Mouse (Mus musculus) kidney, embryonic 16.5 days (tissue): ENCODE measurements around the gene Krt18. TPM values are rescaled to one million over a fixed set of nuclear protein-coding genes. Genes with fewer than 3 reads are reported as not detected.

ENCODE experiments used
- ATAC-seq: fragments of 200-750 bp; cut with Nextera tagmentation; 2 replicates; pipeline ENCODE4 v1.8.0; 2017; ENCODE audit warnings: moderate TSS enrichment; ENCODE audit not compliant: low FRiP score, low TSS enrichment
- H3K27ac ChIP-seq: fragments of 300-500 bp; sonication (generic); 2 replicates; pipeline ENCODE4 v1.5.1; 2014; ENCODE audit warnings: low read length
- H3K27me3 ChIP-seq: fragments of 300-500 bp; sonication (generic); 2 replicates; pipeline ENCODE4 v1.6.1; 2014; ENCODE audit warnings: low read length, control low read depth, mixed read lengths; ENCODE audit not compliant: insufficient read depth
- H3K36me3 ChIP-seq: fragments of 300-500 bp; sonication (generic); 2 replicates; pipeline ENCODE4 v1.6.1; 2014; ENCODE audit warnings: low read length, control low read depth, mixed read lengths; ENCODE audit not compliant: insufficient read depth
- H3K4me1 ChIP-seq: fragments of 300-500 bp; sonication (generic); 2 replicates; pipeline ENCODE4 v1.6.1; 2014; ENCODE audit warnings: low read length, control low read depth, mixed read lengths; ENCODE audit not compliant: insufficient read depth
- H3K4me2 ChIP-seq: fragments of 300-500 bp; sonication (generic); replicated peaks from 2 replicates; pipeline ENCODE4 v1.6.1; 2014; ENCODE audit warnings: low read depth, low read length
- H3K4me3 ChIP-seq: fragments of 300-500 bp; sonication (generic); 2 replicates; pipeline ENCODE4 v1.5.1; 2014; ENCODE audit warnings: mild to moderate bottlenecking, low read length
- H3K9ac ChIP-seq: fragments of 300-500 bp; sonication (generic); replicated peaks from 2 replicates; pipeline ENCODE4 v1.6.1; 2014; ENCODE audit warnings: low read length
- H3K9me3 ChIP-seq: fragments of 300-500 bp; sonication (generic); 2 replicates; pipeline ENCODE4 v1.6.1; 2016; ENCODE audit warnings: low read length, control low read depth
- WGBS: fragments of 180-500 bp; shearing (Covaris S2); extraction: QIAGEN DNeasy Blood & Tissue Kit; methylation state at CpG from one replicate; pipeline ENCODE4 v1.1.7; 2014; 5-methylcytosine and 5-hydroxymethylcytosine counted together
- polyA plus RNA-seq: library from polyadenylated mRNA; unstranded; fragments of >200 nt; fragmentation: Nextera tagmentation; extraction: Ambion mirVana; gene quantifications from 2 replicates; pipeline ENCODE4 v1.2.1, GENCODE M21; 2015

The Krt18 gene
- polyA plus RNA-seq, 1 experiment from 2014 or later = 223 TPM

DNA sequence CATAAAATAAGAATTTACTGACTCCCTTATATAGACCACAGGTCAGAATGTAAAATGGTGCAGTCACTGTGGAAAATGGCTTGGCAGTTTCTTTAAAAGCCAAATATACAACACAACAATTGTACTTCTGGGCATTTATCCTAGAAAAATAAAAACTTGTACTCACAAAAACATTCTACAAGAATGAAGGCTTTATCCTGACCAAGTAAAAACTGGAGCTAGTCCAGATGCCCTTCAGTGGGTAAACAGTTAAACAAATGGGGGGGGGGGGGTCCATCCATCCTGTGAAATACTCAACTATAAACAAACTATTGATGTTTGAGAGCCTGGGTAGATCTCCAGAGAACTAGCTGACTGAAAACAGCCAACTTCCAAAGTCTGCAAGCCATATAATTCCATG is 21.9 kb downstream of the Krt18 start:
- 0 out of 2 replicates have a peak, but pooled peaks cover 2% of the 10 kb centered on the region for H3K4me1 ChIP-seq
- H3K27ac ChIP-seq = no peak overlapping the region
- no peak overlapping the region for H3K4me2 ChIP-seq
- H3K4me3 ChIP-seq = no peak overlapping the region
- no peak overlapping the region for H3K9ac ChIP-seq
- no peak for ATAC-seq
- 0 out of 2 replicates have a peak, but pooled peaks cover 2% of the 10 kb centered on the region for H3K27me3 ChIP-seq
- H3K9me3 ChIP-seq = no peaks in the 10 kb centered on the region
- no peaks in the 10 kb centered on the region for H3K36me3 ChIP-seq

- Histone ChIP-seq H3K4me3 (peak overlapping the region; percentile 52), H3K4me2 (peak overlapping the region; percentile 83), H3K36me3 (no peaks in the 10 kb centered on the region), H3K4me1 (0 out of 2 replicates have a peak, but pooled peaks cover 2% of the 10 kb centered on the region), H3K9ac (peak overlapping the region; percentile 72), H3K27ac (peak overlapping the region; percentile 78), H3K27me3 (0 out of 2 replicates have a peak, but pooled peaks cover 2% of the 10 kb centered on the region), H3K9me3 (no peaks in the 10 kb centered on the region)
- 1% methylated on average over 26 of the region's 33 CpGs for WGBS
- peak; percentile 82 for ATAC-seq
Observed at GRCm38 (mm10) chr15:102051920-102052683, 24.1 kb downstream of the Krt18 start.

DNA sequence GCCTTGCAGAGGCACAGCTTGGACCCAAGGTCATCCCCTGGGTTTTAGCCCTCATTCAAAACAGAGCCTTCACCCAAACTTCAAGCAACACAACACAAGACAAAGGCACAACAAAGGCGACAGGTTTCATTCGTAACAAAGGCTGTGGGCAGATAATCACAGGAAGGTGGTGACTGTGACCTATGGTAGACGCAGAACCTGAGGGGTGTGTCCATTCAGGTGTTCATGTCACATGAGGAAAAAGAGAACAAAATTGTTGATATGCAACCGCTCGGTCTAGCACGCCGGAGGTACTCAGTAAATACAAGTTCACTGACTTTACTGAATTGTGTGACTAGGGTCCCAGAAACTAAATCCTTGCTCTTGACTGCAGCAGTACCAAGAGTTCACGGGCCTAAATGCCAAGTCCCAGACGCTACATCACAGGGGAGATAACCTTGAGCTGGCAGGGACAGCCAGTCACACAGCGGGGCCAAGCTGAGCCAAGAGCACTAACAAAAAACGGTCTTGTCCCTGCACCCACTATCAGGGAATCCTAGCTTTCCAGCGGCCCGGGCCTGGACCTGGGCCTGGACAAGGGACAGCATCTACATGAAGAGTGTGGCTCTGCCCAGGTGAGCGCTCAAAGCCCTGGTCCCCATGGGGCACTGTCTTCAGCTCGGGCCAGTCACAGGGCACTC is 28.7 kb downstream of the Krt18 start:
- H3K4me1 ChIP-seq = 0 out of 2 replicates have a peak, but pooled peaks cover 2% of the 10 kb centered on the region
- H3K27ac ChIP-seq = no peak overlapping the region
- no peaks in the 10 kb centered on the region for H3K9me3 ChIP-seq
- 86% methylated on average over 15 of the region's 15 CpGs for WGBS
- H3K4me2 ChIP-seq = no peak overlapping the region
- H3K36me3 ChIP-seq = no peaks in the 10 kb centered on the region
- H3K27me3 ChIP-seq = 0 out of 2 replicates have a peak, but pooled peaks cover 2% of the 10 kb centered on the region
- H3K9ac ChIP-seq = no peak overlapping the region
- H3K4me3 ChIP-seq = no peak overlapping the region
- no peak for ATAC-seq

GRCm38 (mm10) chr15:102065661-102066325 is 37.8 kb downstream of the Krt18 start:
- 6% methylated on average over 20 of the region's 20 CpGs for WGBS
- ATAC-seq = peak; percentile 89

DNA sequence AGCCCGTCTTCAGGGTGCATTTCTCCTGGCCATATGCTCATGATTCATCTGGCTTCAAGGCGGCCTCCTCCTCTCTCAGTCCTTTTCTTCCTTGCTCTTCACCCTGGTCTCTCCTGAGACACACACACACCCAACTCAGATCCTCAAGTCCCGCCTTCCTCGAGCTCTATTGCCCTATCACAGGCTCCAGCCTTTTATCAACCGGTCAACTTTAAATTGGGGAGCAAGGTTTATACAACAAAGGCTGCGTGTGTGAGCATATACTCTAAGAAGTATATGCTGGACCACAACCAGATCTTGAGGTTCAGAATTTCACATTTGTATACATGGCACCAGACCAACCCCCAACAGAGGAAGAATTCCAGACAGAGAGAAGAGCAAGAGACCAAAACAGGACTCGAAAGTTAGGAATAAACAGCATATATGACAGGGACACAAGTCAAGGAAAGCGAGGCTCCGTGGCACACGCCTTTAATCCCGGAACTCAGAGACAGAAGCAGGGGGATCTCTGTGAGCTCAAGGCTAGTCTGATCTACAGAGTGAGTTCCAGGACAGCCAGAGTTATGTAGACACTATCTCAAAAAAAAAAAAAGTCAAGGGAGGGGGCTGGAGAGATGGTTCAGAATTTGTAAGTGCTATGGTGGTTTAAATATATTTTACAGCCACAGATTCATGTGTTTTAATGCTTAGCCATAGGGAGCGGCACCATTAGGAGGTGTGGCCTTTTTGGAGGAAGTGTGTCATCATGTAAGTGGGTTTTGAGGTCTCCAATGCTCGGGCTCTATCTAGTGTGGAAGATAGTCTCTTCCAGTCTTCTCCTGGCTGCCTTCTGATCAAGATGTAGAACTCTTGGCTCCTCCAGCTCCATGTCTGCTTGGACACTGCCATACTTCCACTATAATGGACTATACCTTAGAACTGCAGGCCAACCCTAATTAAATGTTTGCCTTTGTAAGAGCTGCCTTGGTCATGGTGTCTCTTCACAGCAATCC is 42.8 kb downstream of the Krt18 start:
- no peak overlapping the region for H3K9ac ChIP-seq
- no peak for ATAC-seq
- 76% methylated on average over 13 of the region's 13 CpGs for WGBS
- H3K36me3 ChIP-seq = no peaks in the 10 kb centered on the region
- no peak overlapping the region for H3K27ac ChIP-seq
- no peak overlapping the region for H3K4me3 ChIP-seq
- no peaks in the 10 kb centered on the region for H3K9me3 ChIP-seq
- H3K4me2 ChIP-seq = no peak overlapping the region
- peaks cover 16% of the 10 kb centered on the region for H3K4me1 ChIP-seq
- H3K27me3 ChIP-seq = peaks cover 15% of the 10 kb centered on the region

More at GRCm38 (mm10) chr15:102065661-102066325, 37.8 kb downstream of the Krt18 start:
- Histone ChIP-seq H3K27me3 (peaks cover 15% of the 10 kb centered on the region), H3K4me2 (no peak overlapping the region), H3K9me3 (no peaks in the 10 kb centered on the region), H3K4me3 (no peak overlapping the region), H3K4me1 (no peaks in the 10 kb centered on the region), H3K36me3 (no peaks in the 10 kb centered on the region), H3K27ac (no peak overlapping the region), H3K9ac (no peak overlapping the region)

GRCm38 (mm10) chr15:102072963-102073558 is 45.1 kb downstream of the Krt18 start:
- H3K4me1 ChIP-seq = peaks cover 22% of the 10 kb centered on the region
- peak overlapping the region; percentile 97 for H3K4me3 ChIP-seq
- no peak overlapping the region for H3K27ac ChIP-seq
- H3K9ac ChIP-seq = peak overlapping the region; percentile 54
- H3K36me3 ChIP-seq = no peaks in the 10 kb centered on the region
- peak overlapping the region; percentile 54 for H3K4me2 ChIP-seq
- ATAC-seq = peak; percentile 16; the same call in 1 of the 2 replicates
- H3K9me3 ChIP-seq = no peaks in the 10 kb centered on the region
- 13% methylated on average over 6 of the region's 6 CpGs for WGBS
- no peaks in the 10 kb centered on the region for H3K27me3 ChIP-seq

DNA sequence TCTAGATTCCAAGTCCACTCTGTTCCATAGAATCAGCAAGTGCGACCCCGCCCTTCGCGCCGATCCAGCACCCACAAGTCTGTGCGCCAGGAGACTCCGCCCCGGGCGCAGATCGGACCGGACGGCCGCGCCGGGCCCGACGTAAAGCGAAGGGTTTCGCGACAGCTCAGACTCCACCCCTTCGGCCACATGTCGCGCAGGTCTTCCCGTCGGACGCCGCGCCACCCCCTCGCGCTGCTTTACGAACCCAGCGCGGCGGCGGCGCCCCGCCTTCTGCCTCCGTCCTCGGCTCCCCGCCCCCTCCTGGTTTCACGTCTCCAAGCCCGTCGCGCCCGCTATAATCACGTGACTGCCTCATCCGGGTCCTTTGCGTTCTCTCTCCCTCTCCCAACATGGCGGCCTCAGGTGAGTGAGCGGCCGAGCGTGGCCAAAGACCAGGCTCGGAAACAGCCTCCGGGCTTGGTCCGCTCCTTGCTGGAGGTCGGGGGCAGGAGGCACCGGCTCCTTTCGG is 45.6 kb downstream of the Krt18 start, which contains the start of gene Eif4b:
Gene Eif4b (plus strand): TSS at position 215 of the 511 bp plus-strand sequence.
- no peaks in the 10 kb centered on the region for H3K36me3 ChIP-seq
- ATAC-seq = peak; percentile 96
- H3K9me3 ChIP-seq = no peaks in the 10 kb centered on the region
- WGBS = under 1% methylated on average over 53 of the region's 58 CpGs
- peak within 1 kb of the TSS; percentile 98 for H3K27ac ChIP-seq
- peak within 1 kb of the TSS; percentile 97 for H3K4me3 ChIP-seq
- peaks cover 24% of the 10 kb centered on the region for H3K4me1 ChIP-seq
- no peaks in the 10 kb centered on the region for H3K27me3 ChIP-seq
- peak within 1 kb of the TSS; percentile 82 for H3K4me2 ChIP-seq
- H3K9ac ChIP-seq = peak within 1 kb of the TSS; percentile 98

DNA sequence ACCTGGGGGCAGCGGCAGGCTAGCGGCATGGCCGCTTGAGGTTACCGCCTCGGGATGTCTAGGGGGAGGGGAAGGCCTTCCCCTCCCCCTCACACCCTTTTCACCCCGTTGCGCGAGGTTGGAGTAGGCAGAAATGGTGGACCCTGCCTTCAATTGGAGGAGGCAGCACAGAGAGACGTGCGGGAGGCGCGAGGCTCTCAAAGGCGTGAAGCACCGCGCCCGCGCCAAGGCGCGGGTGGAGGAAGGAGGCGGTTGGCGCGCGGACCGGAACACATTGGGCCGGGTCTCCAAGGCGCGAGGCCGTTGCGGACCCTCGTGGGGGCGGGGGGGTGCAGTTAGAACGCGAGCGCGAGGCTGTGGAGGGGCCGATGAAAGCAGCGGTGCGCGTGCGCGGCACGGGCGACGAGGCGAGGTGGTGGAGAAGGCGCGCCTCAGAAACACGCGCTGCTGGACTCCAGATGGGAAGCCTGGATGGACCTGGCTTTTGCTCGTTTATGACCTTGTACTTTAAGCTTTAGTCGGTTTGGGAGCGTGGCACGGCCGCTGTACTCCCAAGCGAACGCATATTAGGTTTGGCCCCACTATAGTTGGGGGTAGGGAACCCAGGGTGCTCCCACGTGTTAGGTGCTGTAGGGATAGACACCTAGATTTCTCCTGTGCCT is 46.2 kb downstream of the Krt18 start:
- under 1% methylated on average over 55 of the region's 57 CpGs for WGBS
- ATAC-seq = peak; percentile 60
- Histone ChIP-seq H3K36me3 (no peaks in the 10 kb centered on the region), H3K4me1 (peaks cover 30% of the 10 kb centered on the region), H3K27me3 (no peaks in the 10 kb centered on the region), H3K9me3 (no peaks in the 10 kb centered on the region), H3K27ac (peak overlapping the region; percentile 98), H3K9ac (peak overlapping the region; percentile 98), H3K4me3 (peak overlapping the region; percentile 97), H3K4me2 (peak overlapping the region; percentile 82)
